Mouse (Mus musculus) stomach, postnatal 0 days (tissue): ENCODE measurements around the gene Gm4763. TPM values are rescaled to one million over a fixed set of nuclear protein-coding genes. Genes with fewer than 3 reads are reported as not detected.

Experiments
- ATAC-seq: fragments of 200-750 bp; cut with Nextera tagmentation; 2 replicates; pipeline ENCODE4 v1.8.0; 2017; ENCODE audit not compliant: low FRiP score, low TSS enrichment
- DNase-seq: peaks from one replicate; pipeline ENCODE4 v3.0.0-alpha.2; 2016; ENCODE audit warnings: low spot score
- H3K27ac ChIP-seq: fragments of 300-500 bp; sonication (generic); replicated peaks from 2 replicates; pipeline ENCODE4 v1.5.1; 2014; ENCODE audit warnings: mild to moderate bottlenecking, control low read depth
- H3K27me3 ChIP-seq: fragments of 300-500 bp; sonication (generic); 2 replicates; pipeline ENCODE4 v1.6.1; 2014; ENCODE audit warnings: low read length; ENCODE audit not compliant: control insufficient read depth, insufficient read depth
- H3K36me3 ChIP-seq: fragments of 300-500 bp; sonication (generic); 2 replicates; pipeline ENCODE4 v1.6.1; 2014; ENCODE audit warnings: low read length, mixed read lengths; ENCODE audit not compliant: control insufficient read depth, insufficient read depth
- H3K4me1 ChIP-seq: fragments of 300-500 bp; sonication (generic); replicated peaks from 2 replicates; pipeline ENCODE4 v1.6.1; 2014; ENCODE audit warnings: antibody characterized with exemption; ENCODE audit not compliant: control insufficient read depth, insufficient read depth
- H3K4me2 ChIP-seq: fragments of 300-500 bp; sonication (generic); replicated peaks from 2 replicates; pipeline ENCODE4 v1.6.1; 2014; ENCODE audit warnings: low read depth, mild to moderate bottlenecking, control low read depth, moderate library complexity
- H3K4me3 ChIP-seq: fragments of 300-500 bp; sonication (generic); 2 replicates; pipeline ENCODE4 v1.5.1; 2014; ENCODE audit warnings: low read depth, low read length, control low read depth
- H3K9ac ChIP-seq: fragments of 300-500 bp; sonication (generic); 2 replicates; pipeline ENCODE4 v1.6.1; 2014; ENCODE audit warnings: mild to moderate bottlenecking, low read length, control low read depth, mixed read lengths
- H3K9me3 ChIP-seq: fragments of 300-500 bp; sonication (generic); 2 replicates; pipeline ENCODE4 v1.6.1; 2016; ENCODE audit warnings: low read length; ENCODE audit not compliant: control insufficient read depth
- CTCF ChIP-seq: IDR thresholded peaks from 2 replicates; pipeline ENCODE4 v1.5.1; 2016; ENCODE audit warnings: antibody characterized with exemption, low read depth, mild to moderate bottlenecking, moderate library complexity
- EP300 ChIP-seq: optimal IDR thresholded peaks from 2 replicates; pipeline ENCODE3; 2016; ENCODE audit warnings: antibody characterized with exemption
- WGBS: fragments of 180-500 bp; shearing (Covaris S2); extraction: QIAGEN DNeasy Blood & Tissue Kit; methylation state at CpG from one replicate; pipeline ENCODE4 v1.1.7; 2014; 5-methylcytosine and 5-hydroxymethylcytosine counted together
- polyA plus RNA-seq: library from polyadenylated mRNA; unstranded; fragments of >200 nt; fragmentation: Nextera tagmentation; extraction: Ambion mirVana; gene quantifications from 2 replicates; pipeline ENCODE4 v1.2.1, GENCODE M21; 2015

The Gm4763 gene
- polyA plus RNA-seq, 1 experiment from 2014 or later = not detected

- ATAC-seq (no peak), DNase-seq (no peak)
- Histone ChIP-seq H3K4me2 (no peak within 1 kb of the TSS), H3K4me1 (no peaks in the 10 kb centered on the region), H3K36me3 (no peaks in the 10 kb centered on the region), H3K4me3 (no peak within 1 kb of the TSS), H3K9ac (no peak within 1 kb of the TSS), H3K27ac (no peak within 1 kb of the TSS), H3K27me3 (no peaks in the 10 kb centered on the region), H3K9me3 (no peaks in the 10 kb centered on the region)
- 84% methylated on average over 9 of the region's 9 CpGs for WGBS
- TF ChIP-seq CTCF = no peak
- TF ChIP-seq EP300 = no peak
Observed at GRCm38 (mm10) chr7:24676575-24676974, 50.1 kb downstream of the Gm4763 start, which contains the start of gene Tex101. TSS of gene Tex101 (minus strand) at chr7:24676675.

- 90% methylated on average over 23 of the region's 23 CpGs for WGBS
- H3K27ac ChIP-seq = no peak overlapping the region
- H3K4me3 ChIP-seq = no peak overlapping the region
- no peaks in the 10 kb centered on the region for H3K36me3 ChIP-seq
- H3K9ac ChIP-seq = no peak overlapping the region
- DNase-seq (no peak), ATAC-seq (no peak)
- no peaks in the 10 kb centered on the region for H3K27me3 ChIP-seq
- H3K4me1 ChIP-seq = no peaks in the 10 kb centered on the region
- TF ChIP-seq EP300 (no peak), CTCF (no peak)
- no peak overlapping the region for H3K4me2 ChIP-seq
- H3K9me3 ChIP-seq = no peaks in the 10 kb centered on the region
Observed at GRCm38 (mm10) chr7:24671944-24672439, 54.7 kb downstream of the Gm4763 start.

Other genes starting within 250 kb of the Gm4763 start
- gene Cadm4, start 244.9 kb downstream of the Gm4763 start, polyA plus RNA-seq = 3.4 and 4.5 TPM in 2 replicates
- 13.6 and 15.8 TPM in 2 replicates for gene Zfp428, start 219.9 kb downstream of the Gm4763 start, polyA plus RNA-seq
- 0.07 and 0.10 TPM in 2 replicates for gene AC161166.1, start 214.5 kb downstream of the Gm4763 start, polyA plus RNA-seq
- 4.3 and 5.7 TPM in 2 replicates for gene Irgq, start 196.2 kb downstream of the Gm4763 start, polyA plus RNA-seq
- gene Pinlyp, start 180.8 kb downstream of the Gm4763 start, polyA plus RNA-seq = 61.2 and 62.9 TPM in 2 replicates
- 27.4 and 31.4 TPM in 2 replicates for gene Xrcc1, start 180.6 kb downstream of the Gm4763 start, polyA plus RNA-seq
- gene Ethe1, start 139.4 kb downstream of the Gm4763 start, polyA plus RNA-seq = 120 and 128 TPM in 2 replicates
- gene Zfp575, start 139.3 kb downstream of the Gm4763 start, polyA plus RNA-seq = 3.6 and 4.0 TPM in 2 replicates
- gene Phldb3, start 116.1 kb downstream of the Gm4763 start, polyA plus RNA-seq = 1.2 TPM in 2 replicates
- gene Lypd3, start 90.4 kb downstream of the Gm4763 start, polyA plus RNA-seq = 277 and 306 TPM in 2 replicates
- gene Tex101, start 50.2 kb downstream of the Gm4763 start, polyA plus RNA-seq = 0.15 TPM in 1 of 2 replicates, not detected in the other
- gene BC049730, start 17.7 kb downstream of the Gm4763 start, polyA plus RNA-seq = not detected in 2 replicates
- 12.2 and 12.3 TPM in 2 replicates for gene Cd177, start 33.4 kb upstream of the Gm4763 start, polyA plus RNA-seq
- gene Ceacam10, start 50.3 kb upstream of the Gm4763 start, polyA plus RNA-seq = 2.3 and 2.7 TPM in 2 replicates
- 10.4 and 15.8 TPM in 2 replicates for gene Gm9844, start 135.3 kb upstream of the Gm4763 start, polyA plus RNA-seq
- not detected in 2 replicates for gene Lypd4, start 143.0 kb upstream of the Gm4763 start, polyA plus RNA-seq
- gene Dmrtc2, start 143.1 kb upstream of the Gm4763 start, polyA plus RNA-seq = not detected in 2 replicates
- 2,060 and 2,085 TPM in 2 replicates for gene Rps19, start 157.5 kb upstream of the Gm4763 start, polyA plus RNA-seq
- gene Cd79a, start 170.5 kb upstream of the Gm4763 start, polyA plus RNA-seq = 0.25 and 0.44 TPM in 2 replicates
- 45.2 and 49.9 TPM in 2 replicates for gene Arhgef1, start 176.0 kb upstream of the Gm4763 start, polyA plus RNA-seq
- gene Gm4881, start 217.6 kb upstream of the Gm4763 start, polyA plus RNA-seq = not detected in 2 replicates
- 290 and 293 TPM in 2 replicates for gene Rabac1, start 245.8 kb upstream of the Gm4763 start, polyA plus RNA-seq